Mouse (Mus musculus) ES-E14 (cell line): ENCODE measurements at regions not wholly inside any gene's neighbourhood (a gene's known extent, or its start where the extent isn't known, plus 50 kb on each side); places are given as distances from the start of the nearest gene placed in this dataset.

Source experiments
- HCFC1 ChIP-seq: IDR thresholded peaks from 2 replicates; pipeline ENCODE4 v1.6.1; 2012; ENCODE audit warnings: low read length, inconsistent platforms, borderline replicate concordance; ENCODE audit not compliant: insufficient read depth
- MAFK ChIP-seq: IDR thresholded peaks from 2 replicates; pipeline ENCODE4 v1.6.1; 2014; ENCODE audit warnings: mild to moderate bottlenecking, low read depth, low read length, inconsistent platforms; ENCODE audit not compliant: insufficient read depth
- ZC3H11A ChIP-seq: IDR thresholded peaks from 2 replicates; pipeline ENCODE4 v1.6.1; 2012; ENCODE audit warnings: low read depth, mild to moderate bottlenecking, inconsistent platforms, low read length, borderline replicate concordance

- TF ChIP-seq HCFC1 (no peak), ZC3H11A (no peak), MAFK (no peak)
Measured at GRCm38 (mm10) chr1:153988297-153988696, 88.3 kb upstream of the Teddm2 start.
